Mouse (Mus musculus) thymus, adult 18-20 months (tissue): ENCODE data around the gene Sit1.
A peak's percentile ranks its signal among the peaks of the same experiment; 100 is the strongest.

Experiments
- DNase-seq, 2 experiments: peaks; one replicate each; pipeline ENCODE4 v3.0.0; 2022; ENCODE audit warnings: mixed read lengths in 2 of 2

Gene Sit1

DNA sequence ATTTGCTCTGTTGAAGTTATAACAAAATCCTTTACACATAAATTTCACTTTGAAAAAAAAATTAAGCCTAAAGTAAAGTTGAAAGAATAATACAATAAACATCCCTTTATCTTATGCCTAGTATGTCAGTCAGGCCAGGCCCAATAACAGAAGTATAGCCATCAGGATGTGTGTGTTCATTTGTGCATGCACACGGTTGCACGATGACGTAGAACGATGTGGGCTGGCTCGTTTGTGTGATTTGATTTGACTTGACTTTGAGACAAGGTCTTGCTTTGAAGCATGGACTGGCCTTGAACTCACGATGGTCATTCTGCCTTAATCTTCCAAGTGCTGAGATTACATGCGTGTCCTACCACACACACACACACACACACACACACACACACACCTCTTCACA, 16.7 kb downstream of the Sit1 start:
- DNase-seq: no peak

GRCm38 (mm10) chr4:43465935-43466334, 17.6 kb downstream of the Sit1 start:
- DNase-seq: no peak

- no peak for DNase-seq
Measured at GRCm38 (mm10) chr4:43463102-43463501, 20.4 kb downstream of the Sit1 start.

GRCm38 (mm10) chr4:43457124-43457523, 26.4 kb downstream of the Sit1 start:
- no peak for DNase-seq

DNA sequence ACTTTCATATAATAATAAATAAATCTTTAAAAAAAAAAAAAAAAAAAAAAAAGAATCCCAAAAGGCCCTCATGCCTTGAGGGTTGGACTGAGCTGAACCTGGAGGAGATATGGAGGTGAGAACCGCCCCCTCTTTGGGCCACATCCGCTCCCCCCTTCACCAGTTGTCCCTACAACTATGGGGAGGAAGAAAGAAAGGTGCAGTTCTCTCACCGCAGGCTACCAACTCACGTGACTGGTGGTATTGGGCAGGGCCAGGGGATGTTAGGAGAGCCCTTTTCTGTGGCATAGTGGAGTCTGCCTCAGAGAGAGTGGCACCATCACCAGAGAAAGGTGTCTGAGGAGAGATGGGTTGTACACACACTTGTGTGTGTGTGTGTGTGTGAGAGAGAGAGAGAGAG, 27.1 kb downstream of the Sit1 start:
- DNase-seq: peak; percentile 56 to 77

DNA sequence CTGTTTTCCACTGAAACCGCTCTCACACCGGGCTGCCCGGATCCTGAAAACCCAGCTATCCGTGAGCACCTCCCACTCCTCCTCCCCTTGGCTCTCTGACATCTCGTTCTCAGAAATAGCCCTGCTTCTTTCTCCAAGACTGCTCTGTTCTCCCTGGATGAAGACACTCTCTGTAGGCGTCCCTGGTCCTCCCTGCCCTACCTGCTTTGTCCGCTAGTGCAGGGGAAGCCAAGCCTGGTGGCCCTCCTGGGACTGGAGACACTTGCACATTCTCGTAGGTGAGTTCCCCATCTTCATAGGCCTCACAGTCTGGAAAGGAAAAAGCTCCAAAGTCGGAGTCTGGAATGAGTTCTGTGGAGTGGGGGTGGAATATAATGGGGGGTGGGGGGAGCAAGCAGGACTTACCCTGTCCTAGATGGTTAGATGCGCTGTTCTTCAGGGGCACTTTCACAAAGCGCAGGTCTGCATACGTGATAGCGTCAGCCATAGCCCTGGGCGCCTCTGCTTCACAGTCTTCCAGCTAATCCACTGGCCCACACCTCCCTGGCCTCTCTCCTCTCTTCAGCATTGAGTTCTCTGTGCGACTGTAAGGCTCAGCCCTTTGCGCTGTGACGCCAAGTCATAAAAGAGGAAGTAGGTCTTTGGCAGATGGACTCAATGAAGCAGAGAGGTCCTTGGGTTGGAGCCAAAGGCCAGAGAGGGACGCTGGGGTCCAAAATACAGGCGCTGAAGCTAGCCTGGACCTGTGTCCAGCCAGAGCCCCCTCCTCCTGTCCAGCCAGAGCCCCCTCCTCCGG, 29.3 kb downstream of the Sit1 start, which contains the start of gene Cd72:
Gene Cd72, minus strand, starts transcription at position 588 of the 796 bp plus-strand sequence.
- no peak for DNase-seq

DNA sequence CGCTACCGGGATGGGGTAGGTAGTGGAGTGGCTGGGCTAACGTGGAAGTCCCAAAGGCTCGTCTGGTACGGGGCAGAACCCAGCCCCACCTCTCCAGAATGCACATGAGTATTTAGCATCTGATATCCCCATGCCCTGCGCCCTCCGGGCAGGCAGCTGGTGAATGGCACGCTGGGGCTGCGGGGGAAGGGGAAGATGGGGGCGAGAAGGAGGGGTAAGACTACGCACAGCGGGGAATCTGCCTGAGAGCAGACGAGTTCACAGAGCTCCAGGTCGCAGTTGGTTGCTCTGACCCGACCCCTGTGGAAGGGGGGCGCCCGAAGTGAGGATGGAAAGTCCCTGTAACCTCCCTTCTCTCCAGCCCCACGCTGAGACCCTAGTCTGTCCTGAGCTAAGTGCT, 30.1 kb downstream of the Sit1 start:
- DNase-seq: no peak

GRCm38 (mm10) chr4:43452315-43452714, 31.2 kb downstream of the Sit1 start:
- DNase-seq: no peak

- no peak for DNase-seq
Measured at GRCm38 (mm10) chr4:43448554-43448953, 35.0 kb downstream of the Sit1 start.

DNA sequence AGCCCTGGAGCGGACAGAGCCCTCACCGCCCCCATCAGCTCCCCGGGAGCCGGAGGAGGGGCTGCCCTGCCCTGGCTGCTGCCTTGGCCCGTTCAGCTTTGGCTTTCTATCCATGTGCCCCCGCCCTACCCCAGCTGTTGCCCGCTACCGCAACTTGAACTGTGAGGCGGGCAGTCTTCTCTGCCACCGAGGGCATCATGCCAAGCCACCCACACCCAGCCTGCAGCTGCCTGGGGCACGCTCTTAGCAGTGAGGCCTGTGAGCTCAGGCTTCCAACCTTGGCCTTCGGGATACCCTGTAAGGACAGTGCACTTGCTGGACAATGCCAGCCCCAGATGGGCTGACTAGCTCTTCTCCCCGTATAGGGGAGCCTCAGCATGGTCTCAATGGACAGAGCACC, 36.3 kb downstream of the Sit1 start:
- no peak for DNase-seq

DNA sequence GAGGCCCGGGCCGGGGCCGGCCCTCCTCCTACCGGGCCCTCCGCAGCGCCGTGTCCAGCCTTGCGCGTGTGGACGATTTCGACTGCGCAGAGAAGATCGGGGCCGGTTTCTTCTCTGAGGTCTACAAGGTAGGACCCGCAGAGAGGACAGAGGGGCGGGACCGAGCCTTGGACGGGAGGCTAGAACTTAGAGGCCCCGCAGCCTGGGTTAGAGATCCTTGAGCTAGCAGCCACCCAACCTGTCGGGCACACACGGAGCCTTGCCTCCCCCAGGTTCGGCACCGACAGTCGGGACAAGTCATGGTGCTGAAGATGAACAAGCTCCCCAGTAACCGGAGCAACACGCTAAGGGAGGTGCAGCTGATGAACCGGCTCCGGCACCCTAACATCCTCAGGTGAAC, 40.0 kb downstream of the Sit1 start:
- no peak for DNase-seq

GRCm38 (mm10) chr4:43442456-43443361, 40.8 kb downstream of the Sit1 start:
- peak in 1 of 2 experiments; percentile 62 for DNase-seq

GRCm38 (mm10) chr4:43442044-43442443, 41.5 kb downstream of the Sit1 start:
- DNase-seq: peak; percentile 99

DNA sequence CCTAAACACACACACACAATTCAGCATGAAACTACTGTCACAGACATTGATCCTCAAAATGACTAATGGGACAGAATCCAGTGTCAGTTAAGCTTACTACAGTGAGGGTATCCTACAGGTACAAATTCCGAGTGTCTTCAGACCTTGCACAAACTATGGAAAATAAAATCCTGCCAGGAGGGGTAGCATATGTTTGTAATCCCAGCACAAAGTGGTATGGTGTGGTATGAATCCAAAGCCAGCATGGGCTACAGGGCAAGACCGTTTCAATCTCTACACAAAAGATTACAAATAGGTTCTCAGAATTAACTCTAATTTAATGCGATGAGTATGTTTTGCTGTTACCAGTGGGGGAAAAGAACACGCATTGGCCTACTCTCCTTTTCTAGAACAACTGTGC, 41.9 kb downstream of the Sit1 start, which contains the start of gene Tesk1:
Gene Tesk1, plus strand, starts transcription at position 301 of the 400 bp plus-strand sequence.
- no peak for DNase-seq

DNA sequence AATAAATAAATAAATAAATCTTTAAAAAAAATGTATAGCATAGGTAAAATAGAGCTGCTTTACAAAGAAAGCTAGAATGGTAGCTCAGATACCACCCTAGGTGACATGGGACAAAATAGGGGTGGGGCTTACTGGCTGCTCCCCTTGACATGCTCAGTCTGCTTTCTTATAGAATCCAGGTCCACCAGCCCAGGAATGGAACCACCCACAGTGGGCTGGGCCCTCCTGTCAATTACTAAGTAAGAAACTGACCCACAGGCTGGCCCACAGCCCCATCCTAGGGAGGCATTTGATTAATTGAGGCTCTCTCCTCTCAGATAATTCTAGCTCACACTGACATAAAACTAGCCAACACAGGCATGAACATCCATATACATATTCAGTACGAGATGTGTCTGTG, 50.7 kb downstream of the Sit1 start:
- no peak for DNase-seq
